Mouse (Mus musculus): Measurements from ENCODE around the gene Rnd2. TPM values are rescaled to one million over a fixed set of nuclear protein-coding genes. Genes with fewer than 3 reads are reported as not detected.

Gene Rnd2
- total RNA-seq, 4 experiments from 2014 or later, result 5.3 to 7.5 (median 6.2) TPM

Small RNA genes within 50 kb of the gene (microRNA-seq; reads per million reads assigned to microRNA genes)
- gene Mir6929, result 9.2 reads per million, percentile 23 among the genes with 10 or more reads in this experiment

Other genes with a start within 250 kb of the Rnd2 start
- 10 to 100 TPM; 28.6 to 37.3 (median 31.7) TPM for gene Ezh1, start 238.5 kb upstream of the Rnd2 start, total RNA-seq (2022)
- 10 to 100 TPM; 60.8 to 93.6 (median 83.9) TPM for gene Ramp2, start 219.0 kb upstream of the Rnd2 start, total RNA-seq (2022)
- gene Vps25, start 211.3 kb upstream of the Rnd2 start, total RNA-seq (2022), result 100 to 1,000 TPM in 3 of 4 experiments, 10 to 100 TPM in 1; 88.4 to 109 (median 104) TPM
- 10 to 100 TPM in 3 of 4 experiments, 1 to 10 TPM in 1; 7.6 to 16.6 (median 14.2) TPM for gene Wnk4, start 204.4 kb upstream of the Rnd2 start, total RNA-seq (2022)
- gene Cntd1, start 186.0 kb upstream of the Rnd2 start, total RNA-seq (2022), result under 1 TPM in 3 of 4 experiments, not detected in 1; 0.14 to 0.29 (median 0.22) TPM
- 100 to 1,000 TPM in 2 of 4 experiments, 10 to 100 TPM in 2; 93.0 to 105 (median 98.0) TPM for gene Coa3, start 185.9 kb upstream of the Rnd2 start, total RNA-seq (2022)
- gene Becn1, start 162.7 kb upstream of the Rnd2 start, total RNA-seq (2022), result 100 to 1,000 TPM in 2 of 4 experiments, 10 to 100 TPM in 2; 78.6 to 116 (median 100) TPM
- gene Psme3, start 148.8 kb upstream of the Rnd2 start, total RNA-seq (2022), result 10 to 100 TPM; 66.4 to 85.0 (median 73.6) TPM
- gene Aoc2, start 139.9 kb upstream of the Rnd2 start, total RNA-seq (2022), result 1 to 10 TPM; 1.4 to 1.9 (median 1.7) TPM
- gene Aoc3, start 134.4 kb upstream of the Rnd2 start, total RNA-seq (2022), result 1 to 10 TPM; 7.1 to 9.2 (median 8.5) TPM
- gene G6pc, start 97.4 kb upstream of the Rnd2 start, total RNA-seq (2022), result not detected
- gene Aarsd1, start 47.4 kb upstream of the Rnd2 start, total RNA-seq (2022), result 10 to 100 TPM; 12.3 to 25.8 (median 22.4) TPM
- 10 to 100 TPM in 1 of 4 experiments, 1 to 10 TPM in 3; 5.0 to 11.5 (median 6.8) TPM for gene Gm27029, start 40.2 kb upstream of the Rnd2 start, total RNA-seq (2022)
- gene Rundc1, start 39.9 kb upstream of the Rnd2 start, total RNA-seq (2022), result 10 to 100 TPM; 10.5 to 13.1 (median 11.8) TPM
- 10 to 100 TPM; 46.5 to 67.8 (median 61.1) TPM for gene Ptges3l, start 39.7 kb upstream of the Rnd2 start, total RNA-seq (2022)
- gene Rpl27, start 22.7 kb upstream of the Rnd2 start, total RNA-seq (2022), result 10 to 100 TPM; 29.2 to 41.5 (median 39.2) TPM
- gene Ifi35, start 16.6 kb upstream of the Rnd2 start, total RNA-seq (2022), result 10 to 100 TPM; 13.4 to 14.6 (median 13.9) TPM
- 10 to 100 TPM; 20.6 to 23.2 (median 21.8) TPM for gene Vat1, start 1.2 kb downstream of the Rnd2 start, total RNA-seq (2022)
- under 1 TPM; 0.22 to 0.57 (median 0.35) TPM for gene Brca1, start 87.0 kb downstream of the Rnd2 start, total RNA-seq (2022)
- 100 to 1,000 TPM in 1 of 4 experiments, 10 to 100 TPM in 3; 91.5 to 100 (median 96.2) TPM for gene Nbr1, start 87.2 kb downstream of the Rnd2 start, total RNA-seq (2022)
- gene Tmem106a, start 117.2 kb downstream of the Rnd2 start, total RNA-seq (2022), result 1 to 10 TPM; 3.8 to 6.8 (median 4.1) TPM
- gene Gm11634, start 134.3 kb downstream of the Rnd2 start, total RNA-seq (2022), result not detected
- gene Rdm1, start 162.2 kb downstream of the Rnd2 start, total RNA-seq (2022), result 10 to 100 TPM; 47.9 to 60.0 (median 55.8) TPM
- gene Arl4d, start 200.5 kb downstream of the Rnd2 start, total RNA-seq (2022), result 10 to 100 TPM; 21.1 to 30.1 (median 27.0) TPM